Mouse (Mus musculus): ENCODE measurements around the gene Hoxd11.

- TF ChIP-seq POLR2A (IDR thresholded peaks at IDR 0.05; ENCODE audit: control insufficient read depth, low read depth, low read length) (no peak), CTCF (IDR thresholded peaks at IDR 0.05; ENCODE audit: control insufficient read depth, insufficient read depth, insufficient replicate concordance, low read depth, low read length) (no peak)
Observed at GRCm38 (mm10) chr2:74692808-74693431, 13.6 kb downstream of the Hoxd11 start.
